Comparison of ENCODE assay signal across 11 mouse cellular contexts in the genomic region with DNA sequence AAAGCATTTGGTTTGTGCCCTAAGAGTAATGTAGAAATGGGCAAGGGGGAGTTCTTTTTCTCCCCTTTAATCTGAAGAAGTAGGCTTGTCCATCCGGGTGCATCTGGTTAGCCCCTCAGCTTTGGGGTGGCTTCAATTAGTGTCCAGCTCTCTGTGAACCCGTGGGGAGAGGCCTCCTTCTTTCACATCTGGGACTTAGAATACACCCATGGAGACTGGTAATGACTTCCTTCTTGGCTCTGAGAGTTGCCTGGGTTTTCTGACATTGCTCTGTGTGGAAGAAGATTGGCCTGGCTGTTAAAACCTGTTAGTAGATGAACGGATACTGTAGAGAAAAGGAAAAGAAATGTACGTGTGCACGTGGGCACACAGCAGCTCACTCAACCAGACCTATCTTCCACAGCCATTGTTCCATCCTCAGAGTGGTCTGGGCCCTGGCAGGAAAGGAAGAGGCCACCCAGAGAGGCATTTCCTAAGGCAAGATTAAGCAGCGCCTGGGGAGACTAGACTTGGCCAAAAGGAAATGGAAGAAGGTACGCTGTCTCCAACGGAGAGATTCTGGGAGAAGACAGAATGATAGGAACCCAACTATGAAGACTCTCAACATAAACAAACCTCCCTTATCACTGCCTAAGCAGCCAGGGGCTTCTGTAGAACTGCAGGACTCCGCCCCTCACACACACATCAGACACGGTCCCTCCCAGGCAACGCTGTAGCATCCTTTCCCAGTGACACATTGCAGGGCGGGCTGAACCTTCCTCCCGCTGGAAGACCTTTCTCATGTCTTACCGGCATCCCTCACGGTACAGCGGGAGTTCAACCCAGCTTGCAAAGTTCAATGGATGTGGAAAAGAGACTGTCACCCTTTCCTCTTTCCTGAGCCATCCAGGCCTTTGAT.
A peak's percentile ranks its signal among the peaks of the same experiment; 100 is the strongest.
DNase-seq lines count a peak whose midpoint lies in the region; ATAC-seq and TF ChIP-seq lines count a peak whose summit lies in the region.
"Had no signal": no experiment of that assay in that cellular context is flagged by ENCODE, and none has a peak within 500 bp of the region (broad histone marks: within the 10 kb centered on the region; RNA-seq: fewer than 3 reads in every experiment).

No protein-coding gene starts in this region.

- no peak; the same call in 1 of the 2 replicates for ATAC-seq in kidney, embryonic 15.5 days (replicated peaks; ENCODE audit: low FRiP score)
- no peak for ATAC-seq in kidney, embryonic 14.5 days (ENCODE audit: low FRiP score, low TSS enrichment)
- peak; percentile 76 for ATAC-seq in liver, embryonic 11.5 days (replicated peaks; ENCODE audit: low FRiP score)
- ATAC-seq: midbrain, embryonic 16.5 days had no signal

- H3K27me3 ChIP-seq in kidney, embryonic 15.5 days = no peaks in the 10 kb centered on the region; the same call in 1 of the 2 replicates
- no peaks in the 10 kb centered on the region for H3K27me3 ChIP-seq in kidney, embryonic 14.5 days (ENCODE audit: control insufficient read depth, insufficient read depth, low read length)
- H3K27me3 ChIP-seq in liver, embryonic 11.5 days (replicated peaks; ENCODE audit: control insufficient read depth, insufficient read depth, low read length) = no peaks in the 10 kb centered on the region
- H3K27me3 ChIP-seq: limb, embryonic 15.5 days had no signal

- DNase-seq in brain, embryonic 14.5 days (ENCODE audit: low read depth) = peak; percentile 39
- DNase-seq in heart, adult 8-10 months (ENCODE audit: low spot score) = peak; percentile 33
- DNase-seq in liver, embryonic 11.5 days (ENCODE audit: low spot score) = no peak
- DNase-seq in frontal cortex, postnatal 25 days (ENCODE audit: low spot score in 2 of 2) = no peak
- DNase-seq in right cerebral cortex, postnatal 14 days = no peak
- no peak for DNase-seq in spleen, postnatal 36 days (ENCODE audit: low spot score in 2 of 2)

- no peak overlapping the region for H3K4me3 ChIP-seq in kidney, embryonic 15.5 days (replicated peaks)
- no peak overlapping the region for H3K4me3 ChIP-seq in kidney, embryonic 14.5 days (ENCODE audit: low read length)
- no peak overlapping the region for H3K4me3 ChIP-seq in liver, embryonic 11.5 days (ENCODE audit: low read depth, low read length)
- H3K4me3 ChIP-seq: hindbrain, embryonic 13.5 days; limb, embryonic 15.5 days had no signal

- peak overlapping the region; percentile 19; the same call in 1 of the 2 replicates for H3K27ac ChIP-seq in kidney, embryonic 15.5 days
- H3K27ac ChIP-seq in kidney, embryonic 14.5 days (ENCODE audit: low read depth, low read length) = no peak overlapping the region
- H3K27ac ChIP-seq in liver, embryonic 11.5 days (ENCODE audit: low read depth, low read length) = peak overlapping the region; percentile 39; the same call in 1 of the 2 replicates
- H3K27ac ChIP-seq: hindbrain, embryonic 13.5 days; limb, embryonic 15.5 days had no signal

- no peak overlapping the region for H3K9ac ChIP-seq in kidney, embryonic 15.5 days
- H3K9ac ChIP-seq in kidney, embryonic 14.5 days (ENCODE audit: low read depth, low read length) = no peak overlapping the region
- no peak overlapping the region for H3K9ac ChIP-seq in liver, embryonic 11.5 days (ENCODE audit: low read depth, low read length)
- H3K9ac ChIP-seq: hindbrain, embryonic 13.5 days; limb, embryonic 15.5 days had no signal

- peaks cover 19% of the 10 kb centered on the region for H3K4me1 ChIP-seq in kidney, embryonic 15.5 days
- H3K4me1 ChIP-seq in kidney, embryonic 14.5 days (ENCODE audit: control insufficient read depth, insufficient read depth, low read length) = peaks cover 6% of the 10 kb centered on the region; the same call in 1 of the 2 replicates
- H3K4me1 ChIP-seq in liver, embryonic 11.5 days (replicated peaks; ENCODE audit: control insufficient read depth, insufficient read depth, low read length) = peaks cover 10% of the 10 kb centered on the region; the same call in 1 of the 2 replicates

- TF ChIP-seq CTCF in brain, embryonic 14.5 days (IDR thresholded peaks at IDR 0.05; ENCODE audit: borderline replicate concordance, extremely low read depth, insufficient read depth, insufficient read length) = no peak

- no peak overlapping the region for H3K4me2 ChIP-seq in kidney, embryonic 15.5 days
- H3K4me2 ChIP-seq in kidney, embryonic 14.5 days (replicated peaks; ENCODE audit: low read depth, low read length) = no peak overlapping the region
- H3K4me2 ChIP-seq in liver, embryonic 11.5 days = no peak overlapping the region; the same call in 1 of the 2 replicates
- H3K4me2 ChIP-seq: hindbrain, embryonic 13.5 days; limb, embryonic 15.5 days had no signal

- TF ChIP-seq POLR2A in brain, embryonic 14.5 days (IDR thresholded peaks at IDR 0.05; ENCODE audit: borderline replicate concordance, extremely low read depth, insufficient read depth, insufficient read length, poor library complexity, severe bottlenecking) = no peak

- WGBS in kidney, embryonic 15.5 days = 65% methylated on average over 16 of the region's 16 CpGs
- 69% methylated on average over 16 of the region's 16 CpGs for WGBS in kidney, embryonic 14.5 days
- 38% methylated on average over 16 of the region's 16 CpGs for WGBS in liver, embryonic 11.5 days

- no peaks in the 10 kb centered on the region for H3K36me3 ChIP-seq in kidney, embryonic 15.5 days
- no peaks in the 10 kb centered on the region for H3K36me3 ChIP-seq in kidney, embryonic 14.5 days (ENCODE audit: control insufficient read depth, insufficient read depth, low read length)
- H3K36me3 ChIP-seq in liver, embryonic 11.5 days (ENCODE audit: control insufficient read depth, insufficient read depth, low read length) = no peaks in the 10 kb centered on the region
- H3K36me3 ChIP-seq: hindbrain, embryonic 13.5 days; limb, embryonic 15.5 days had no signal

- H3K9me3 ChIP-seq in kidney, embryonic 15.5 days (replicated peaks) = no peaks in the 10 kb centered on the region
- no peaks in the 10 kb centered on the region for H3K9me3 ChIP-seq in kidney, embryonic 14.5 days (ENCODE audit: control insufficient read depth, low read length)
- H3K9me3 ChIP-seq in liver, embryonic 11.5 days (ENCODE audit: control insufficient read depth, low read length) = no peaks in the 10 kb centered on the region
- H3K9me3 ChIP-seq: hindbrain, embryonic 13.5 days; limb, embryonic 15.5 days had no signal

Comparison
In these comparisons a context has a peak if more than half of its experiments do, and no peak if none do; other contexts are left out.
1. DNase-seq: peak in brain, embryonic 14.5 days (single experiment) and heart, adult 8-10 months (single experiment); none in liver, embryonic 11.5 days (single experiment), frontal cortex, postnatal 25 days (0 of 2), right cerebral cortex, postnatal 14 days (single experiment) and spleen, postnatal 36 days (0 of 2).